9 mouse cellular contexts compared by ENCODE assay signal in genomic region chr2:25291184-25292053, GRCm38 (mm10). TPM values are rescaled to one million over a fixed set of nuclear protein-coding genes. Genes with fewer than 3 reads are reported as not detected.
DNase-seq lines count a peak whose midpoint lies in the region; ATAC-seq and TF ChIP-seq lines count a peak whose summit lies in the region.
"Had no signal": no experiment of that assay in that cellular context is flagged by ENCODE, and none has a peak within 500 bp of the region (broad histone marks: within the 10 kb centered on the region; RNA-seq: fewer than 3 reads in every experiment).

No protein-coding gene starts in this region.

- peak; percentile 27; the same call in 1 of the 2 replicates for TF ChIP-seq CTCF in stomach, postnatal 0 days (IDR thresholded peaks at IDR 0.05; ENCODE audit: low read depth)

- peak overlapping the region; percentile 61 for H3K4me2 ChIP-seq in lung, embryonic 15.5 days
- peak overlapping the region; percentile 66 for H3K4me2 ChIP-seq in heart, embryonic 15.5 days
- H3K4me2 ChIP-seq in liver, embryonic 15.5 days = peak overlapping the region; percentile 58; the same call in 1 of the 2 replicates
- H3K4me2 ChIP-seq in stomach, postnatal 0 days (replicated peaks; ENCODE audit: low read depth) = peak overlapping the region; percentile 70

- no peak overlapping the region; the same call in 1 of the 2 replicates for H3K9ac ChIP-seq in lung, embryonic 15.5 days
- peak overlapping the region; percentile 14; the same call in 1 of the 2 replicates for H3K9ac ChIP-seq in heart, embryonic 15.5 days
- no peak overlapping the region for H3K9ac ChIP-seq in liver, embryonic 15.5 days
- H3K9ac ChIP-seq in stomach, postnatal 0 days (ENCODE audit: low read length) = peak overlapping the region; percentile 23

- H3K27ac ChIP-seq in lung, embryonic 15.5 days = no peak overlapping the region
- no peak overlapping the region for H3K27ac ChIP-seq in heart, embryonic 15.5 days
- H3K27ac ChIP-seq in liver, embryonic 15.5 days (replicated peaks) = no peak overlapping the region
- H3K27ac ChIP-seq in stomach, postnatal 0 days (replicated peaks) = peak overlapping the region; percentile 30; the same call in 1 of the 2 replicates

- no peaks in the 10 kb centered on the region for H3K9me3 ChIP-seq in lung, embryonic 15.5 days
- no peaks in the 10 kb centered on the region for H3K9me3 ChIP-seq in heart, embryonic 15.5 days (replicated peaks)
- H3K9me3 ChIP-seq in liver, embryonic 15.5 days (replicated peaks) = no peaks in the 10 kb centered on the region
- no peaks in the 10 kb centered on the region for H3K9me3 ChIP-seq in stomach, postnatal 0 days (ENCODE audit: control insufficient read depth, low read length)

- TF ChIP-seq EP300 in stomach, postnatal 0 days (optimal IDR thresholded peaks at IDR 0.05) = no peak

- 7% methylated on average over 32 of the region's 32 CpGs for WGBS in lung, embryonic 15.5 days
- 6% methylated on average over 32 of the region's 32 CpGs for WGBS in heart, embryonic 15.5 days
- WGBS in liver, embryonic 15.5 days (ENCODE audit: insufficient replicate concordance) = 11% methylated on average over 32 of the region's 32 CpGs
- whole genome bisulfite sequencing in stomach, postnatal 0 days = 8% methylated on average over 31 of the region's 32 CpGs

- DNase-seq in lung, postnatal 36 days = no peak
- DNase-seq in stomach, postnatal 0 days (ENCODE audit: low spot score) = peak; percentile 48
- no peak for DNase-seq in natural killer cell, adult 2 months (ENCODE audit: low spot score in 2 of 2)
- no peak for DNase-seq in MN1 (ENCODE audit: low spot score)

- H3K36me3 ChIP-seq in lung, embryonic 15.5 days = no peaks in the 10 kb centered on the region
- no peaks in the 10 kb centered on the region for H3K36me3 ChIP-seq in heart, embryonic 15.5 days
- no peaks in the 10 kb centered on the region for H3K36me3 ChIP-seq in liver, embryonic 15.5 days (replicated peaks)
- H3K36me3 ChIP-seq in stomach, postnatal 0 days (ENCODE audit: control insufficient read depth, insufficient read depth, low read length) = no peaks in the 10 kb centered on the region

- H3K4me1 ChIP-seq in lung, embryonic 15.5 days = peaks cover 44% of the 10 kb centered on the region
- H3K4me1 ChIP-seq in heart, embryonic 15.5 days (replicated peaks) = peaks cover 37% of the 10 kb centered on the region
- H3K4me1 ChIP-seq in liver, embryonic 15.5 days (replicated peaks) = peaks cover 21% of the 10 kb centered on the region
- peaks cover 8% of the 10 kb centered on the region; the same call in 1 of the 2 replicates for H3K4me1 ChIP-seq in stomach, postnatal 0 days (replicated peaks; ENCODE audit: control insufficient read depth, insufficient read depth)

- no peak for ATAC-seq in lung, embryonic 15.5 days (ENCODE audit: borderline replicate concordance, extremely low read depth, low FRiP score, low TSS enrichment)
- ATAC-seq in heart, embryonic 15.5 days (replicated peaks; ENCODE audit: insufficient number of reproducible peaks, insufficient read depth, low FRiP score, low read depth) = no peak
- no peak for ATAC-seq in liver, embryonic 15.5 days (ENCODE audit: insufficient read depth)
- no peak for ATAC-seq in stomach, postnatal 0 days (ENCODE audit: low FRiP score, low TSS enrichment)
- no peak for ATAC-seq in megakaryocyte progenitor cell, adult 5-6 weeks (replicated peaks; ENCODE audit: poor library complexity)

- peaks cover 77% of the 10 kb centered on the region for H3K27me3 ChIP-seq in lung, embryonic 15.5 days
- H3K27me3 ChIP-seq in heart, embryonic 15.5 days = peaks cover 87% of the 10 kb centered on the region
- H3K27me3 ChIP-seq in liver, embryonic 15.5 days = peaks cover 86% of the 10 kb centered on the region
- peaks cover 8% of the 10 kb centered on the region; the same call in 1 of the 2 replicates for H3K27me3 ChIP-seq in stomach, postnatal 0 days (ENCODE audit: control insufficient read depth, insufficient read depth, low read length)

- H3K4me3 ChIP-seq in lung, embryonic 15.5 days = peak overlapping the region; percentile 35; the same call in 1 of the 2 replicates
- H3K4me3 ChIP-seq in heart, embryonic 15.5 days = peak overlapping the region; percentile 44
- 0 out of 2 replicates have a peak overlapping the region, but pooled peaks have one; percentile 37 for H3K4me3 ChIP-seq in liver, embryonic 15.5 days (replicated peaks)
- peak overlapping the region; percentile 38 for H3K4me3 ChIP-seq in stomach, postnatal 0 days (ENCODE audit: low read depth, low read length)

RNA-seq across cellular contexts. Expression of gene Lrrc26, which starts 1.7 kb away (rescaled TPM):
- 3.4 and 4.5 TPM in 2 replicates for polyA plus RNA-seq in lung, embryonic 15.5 days (2015; fragmentation: Nextera tagmentation; extraction: Ambion mirVana)
- 0.28 and 0.89 TPM in 2 replicates for polyA plus RNA-seq in heart, embryonic 15.5 days (2015; fragmentation: Nextera tagmentation; extraction: Ambion mirVana)
- polyA plus RNA-seq in liver, embryonic 15.5 days (2015; fragmentation: Nextera tagmentation; extraction: Ambion mirVana) = not detected in 2 replicates
- polyA plus RNA-seq in stomach, postnatal 0 days (2015; fragmentation: Nextera tagmentation; extraction: Ambion mirVana) = 34.9 and 42.1 TPM in 2 replicates
- not detected in 2 replicates for total RNA-seq in megakaryocyte progenitor cell, adult 5-6 weeks (2015)
- not detected in 2 replicates for total RNA-seq in megakaryocyte progenitor cell, adult 5-6 weeks (2017)

RNA-seq across cellular contexts. Expression of gene Tmem210, which starts 3.5 kb away (rescaled TPM):
- polyA plus RNA-seq in lung, embryonic 15.5 days (2015; fragmentation: Nextera tagmentation; extraction: Ambion mirVana) = not detected in 2 replicates
- polyA plus RNA-seq in heart, embryonic 15.5 days (2015; fragmentation: Nextera tagmentation; extraction: Ambion mirVana) = not detected in 2 replicates
- not detected in 2 replicates for polyA plus RNA-seq in liver, embryonic 15.5 days (2015; fragmentation: Nextera tagmentation; extraction: Ambion mirVana)
- not detected in 2 replicates for polyA plus RNA-seq in stomach, postnatal 0 days (2015; fragmentation: Nextera tagmentation; extraction: Ambion mirVana)
- not detected in 2 replicates for total RNA-seq in megakaryocyte progenitor cell, adult 5-6 weeks (2015)
- total RNA-seq in megakaryocyte progenitor cell, adult 5-6 weeks (2017) = not detected in 2 replicates
- polyA plus RNA-seq: spleen, adult 2 months had no signal

RNA-seq across cellular contexts. Expression of gene Anapc2, which starts 19.1 kb away (rescaled TPM):
- polyA plus RNA-seq in lung, embryonic 15.5 days (2015; fragmentation: Nextera tagmentation; extraction: Ambion mirVana) = 132 and 136 TPM in 2 replicates
- 67.5 and 92.0 TPM in 2 replicates for polyA plus RNA-seq in heart, embryonic 15.5 days (2015; fragmentation: Nextera tagmentation; extraction: Ambion mirVana)
- polyA plus RNA-seq in liver, embryonic 15.5 days (2015; fragmentation: Nextera tagmentation; extraction: Ambion mirVana) = 41.7 and 45.0 TPM in 2 replicates
- polyA plus RNA-seq in stomach, postnatal 0 days (2015; fragmentation: Nextera tagmentation; extraction: Ambion mirVana) = 57.5 and 59.6 TPM in 2 replicates
- 28.3 and 34.4 TPM in 2 replicates for total RNA-seq in megakaryocyte progenitor cell, adult 5-6 weeks (2015)
- total RNA-seq in megakaryocyte progenitor cell, adult 5-6 weeks (2017) = 36.5 and 42.4 TPM in 2 replicates

RNA-seq across cellular contexts. Expression of gene Ssna1, which starts 19.2 kb away (rescaled TPM):
- 229 and 239 TPM in 2 replicates for polyA plus RNA-seq in lung, embryonic 15.5 days (2015; fragmentation: Nextera tagmentation; extraction: Ambion mirVana)
- polyA plus RNA-seq in heart, embryonic 15.5 days (2015; fragmentation: Nextera tagmentation; extraction: Ambion mirVana) = 137 and 152 TPM in 2 replicates
- polyA plus RNA-seq in liver, embryonic 15.5 days (2015; fragmentation: Nextera tagmentation; extraction: Ambion mirVana) = 116 and 124 TPM in 2 replicates
- 149 and 162 TPM in 2 replicates for polyA plus RNA-seq in stomach, postnatal 0 days (2015; fragmentation: Nextera tagmentation; extraction: Ambion mirVana)
- total RNA-seq in megakaryocyte progenitor cell, adult 5-6 weeks (2015) = 136 and 148 TPM in 2 replicates
- total RNA-seq in megakaryocyte progenitor cell, adult 5-6 weeks (2017) = 71.3 and 92.7 TPM in 2 replicates

RNA-seq across cellular contexts. Expression of gene Grin1, which starts 27.6 kb away (rescaled TPM):
- polyA plus RNA-seq in lung, embryonic 15.5 days (2015; fragmentation: Nextera tagmentation; extraction: Ambion mirVana) = 0.45 and 0.48 TPM in 2 replicates
- polyA plus RNA-seq in heart, embryonic 15.5 days (2015; fragmentation: Nextera tagmentation; extraction: Ambion mirVana) = 0.25 and 0.28 TPM in 2 replicates
- not detected in 2 replicates for polyA plus RNA-seq in liver, embryonic 15.5 days (2015; fragmentation: Nextera tagmentation; extraction: Ambion mirVana)
- polyA plus RNA-seq in stomach, postnatal 0 days (2015; fragmentation: Nextera tagmentation; extraction: Ambion mirVana) = 1.3 TPM in 2 replicates
- not detected in 2 replicates for total RNA-seq in megakaryocyte progenitor cell, adult 5-6 weeks (2015)
- not detected in 2 replicates for total RNA-seq in megakaryocyte progenitor cell, adult 5-6 weeks (2017)

Comparison
In these comparisons a context has a peak if more than half of its experiments do, and no peak if none do; other contexts are left out.
1. H3K9ac ChIP-seq: peak in heart, embryonic 15.5 days (single experiment) and stomach, postnatal 0 days (single experiment); none in lung, embryonic 15.5 days (single experiment) and liver, embryonic 15.5 days (single experiment).
2. Peak in every context shown above with its lines, with median percentiles within 50 percentile points of each other: H3K4me2 ChIP-seq and H3K4me3 ChIP-seq.